In the genomic region with DNA sequence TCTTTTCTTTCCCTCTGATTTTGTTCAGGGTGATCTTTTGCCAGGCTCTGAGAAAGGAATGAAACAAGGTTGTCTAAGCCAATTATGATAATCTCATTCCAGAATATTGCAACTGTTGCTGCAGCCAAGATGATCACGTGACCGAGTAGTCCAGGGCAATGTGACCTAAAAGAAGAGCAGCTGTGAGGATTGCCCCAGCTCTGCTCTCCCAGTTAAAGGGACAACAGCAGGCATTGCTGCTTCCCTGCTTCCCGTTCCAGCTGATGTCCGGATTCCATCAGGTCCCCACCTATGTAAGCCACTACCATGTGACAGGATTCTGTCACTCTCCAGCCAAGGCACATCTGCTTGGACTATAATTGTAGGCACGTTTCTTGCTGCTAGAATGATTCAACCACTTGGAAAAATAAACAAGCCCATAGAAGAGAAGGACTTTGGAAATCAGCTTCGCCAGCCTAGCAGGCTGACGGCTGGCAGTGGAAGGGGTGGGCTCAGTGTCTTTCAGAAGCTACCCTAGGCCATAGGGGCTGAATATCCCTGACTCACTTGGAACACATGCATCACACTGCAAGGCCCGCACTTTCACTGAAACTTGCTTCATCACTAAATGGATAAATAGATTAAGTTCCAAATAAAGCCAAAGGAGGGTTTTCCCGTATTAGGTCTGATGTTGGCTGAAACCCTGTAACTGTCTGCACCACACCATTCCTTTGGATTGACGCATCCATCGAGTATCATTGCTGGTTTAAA, we compare ENCODE assay signal across 9 mouse cellular contexts. TPM values are rescaled to one million over a fixed set of nuclear protein-coding genes. Genes with fewer than 3 reads are reported as not detected.
DNase-seq lines count a peak whose midpoint lies in the region; ATAC-seq and TF ChIP-seq lines count a peak whose summit lies in the region.
"Had no signal": no experiment of that assay in that cellular context is flagged by ENCODE, and none has a peak within 500 bp of the region (broad histone marks: within the 10 kb centered on the region; RNA-seq: fewer than 3 reads in every experiment).

No protein-coding gene starts in this region.

- ATAC-seq in lung, embryonic 14.5 days (ENCODE audit: insufficient read depth): peak; percentile 23; the same call in 1 of the 2 replicates
- no peak for ATAC-seq in erythroblast, adult 5-6 weeks (replicated peaks; ENCODE audit: low FRiP score, poor library complexity, severe bottlenecking)

- WGBS in lung, embryonic 14.5 days: 32% methylated on average over 11 of the region's 11 CpGs

- H3K4me3 ChIP-seq in lung, embryonic 14.5 days (ENCODE audit: low read depth, low read length): peak overlapping the region; percentile 21; the same call in 1 of the 2 replicates
- H3K4me3 ChIP-seq: limb, embryonic 15.5 days had no signal

- H3K36me3 ChIP-seq in lung, embryonic 14.5 days (ENCODE audit: insufficient read depth): no peaks in the 10 kb centered on the region
- H3K36me3 ChIP-seq: limb, embryonic 15.5 days had no signal

- H3K27ac ChIP-seq in lung, embryonic 14.5 days (ENCODE audit: low read depth): peak overlapping the region; percentile 81
- H3K27ac ChIP-seq: limb, embryonic 15.5 days had no signal

- peak; percentile 39 for DNase-seq in cerebellum, adult 11-12 months
- DNase-seq in cerebellum, postnatal 36 days: no peak
- peak; percentile 18 for DNase-seq in 3T3-L1 (ENCODE audit: low read depth, low spot score)
- DNase-seq in frontal cortex, adult 2 months (ENCODE audit: extremely low spot score in 1 of 2, low spot score in 1 of 2): peak; percentile 41 to 52
- DNase-seq in heart, postnatal 4 days: peak; percentile 76
- DNase-seq in lung, embryonic 14.5 days: peak; percentile 81
- DNase-seq in right cerebral cortex, postnatal 10 days (ENCODE audit: low spot score in 2 of 2): peak; percentile 65 to 81

- no peak overlapping the region for H3K9ac ChIP-seq in lung, embryonic 14.5 days
- H3K9ac ChIP-seq: limb, embryonic 15.5 days had no signal

- peaks cover 10% of the 10 kb centered on the region for H3K4me1 ChIP-seq in lung, embryonic 14.5 days (ENCODE audit: insufficient read depth)

- no peaks in the 10 kb centered on the region for H3K9me3 ChIP-seq in lung, embryonic 14.5 days (ENCODE audit: low read depth, low read length)
- H3K9me3 ChIP-seq: limb, embryonic 15.5 days had no signal

- H3K27me3 ChIP-seq in lung, embryonic 14.5 days (ENCODE audit: insufficient read depth, low read length): no peaks in the 10 kb centered on the region
- H3K27me3 ChIP-seq: limb, embryonic 15.5 days had no signal

- peak overlapping the region; percentile 47 for H3K4me2 ChIP-seq in lung, embryonic 14.5 days
- H3K4me2 ChIP-seq: limb, embryonic 15.5 days had no signal

- TF ChIP-seq CTCF in lung, embryonic 14.5 days (IDR thresholded peaks at IDR 0.05; ENCODE audit: low read depth): no peak

RNA-seq across cellular contexts. Expression of a gene that starts 23.8 kb away (rescaled TPM):
- 38.3 and 46.9 TPM in 2 replicates for polyA plus RNA-seq in frontal cortex, adult 2 months (2012; rRNA removed)
- 10 to 100 TPM; 61.4 to 62.7 TPM for total RNA-seq in heart, postnatal 4 days (2021)
- 29.4 and 31.0 TPM in 2 replicates for polyA plus RNA-seq in lung, embryonic 14.5 days (2014; fragmentation: Nextera tagmentation; extraction: Ambion mirVana)
- 0.38 and 1.0 TPM in 2 replicates for total RNA-seq in erythroblast, adult 5-6 weeks (2015; ENCODE audit: low replicate concordance)
- total RNA-seq in erythroblast, adult 5-6 weeks (2017; ENCODE audit: low replicate concordance): 1.7 and 1.9 TPM in 2 replicates

Comparison
In these comparisons a context has a peak if more than half of its experiments do, and no peak if none do; other contexts are left out.
1. DNase-seq: peak in cerebellum, adult 11-12 months (single experiment), 3T3-L1 (single experiment), frontal cortex, adult 2 months (2 of 2), heart, postnatal 4 days (single experiment), lung, embryonic 14.5 days (single experiment) and right cerebral cortex, postnatal 10 days (2 of 2); none in cerebellum, postnatal 36 days (0 of 2).
2. RNA of a gene that starts 23.8 kb away (total RNA-seq): 61.4 to 62.7 TPM in heart, postnatal 4 days; 0.38 to 1.9 TPM in erythroblast, adult 5-6 weeks; every median in the first group is over 10 times any median in the second.